Mouse (Mus musculus): Measurements from ENCODE around the gene Ucp2.

The Ucp2 gene

GRCm38 (mm10) chr7:100493117-100493483 is at the start of gene Ucp2:
Gene Ucp2, plus strand, starts transcription at chr7:100493337.
- in situ Hi-C loops (cut with MboI, MseI), result no loop called here

- in situ Hi-C loops (cut with MboI, MseI), result no loop called here
Measured at GRCm38 (mm10) chr7:100443728-100444127, 49.4 kb upstream of the Ucp2 start.

DNA sequence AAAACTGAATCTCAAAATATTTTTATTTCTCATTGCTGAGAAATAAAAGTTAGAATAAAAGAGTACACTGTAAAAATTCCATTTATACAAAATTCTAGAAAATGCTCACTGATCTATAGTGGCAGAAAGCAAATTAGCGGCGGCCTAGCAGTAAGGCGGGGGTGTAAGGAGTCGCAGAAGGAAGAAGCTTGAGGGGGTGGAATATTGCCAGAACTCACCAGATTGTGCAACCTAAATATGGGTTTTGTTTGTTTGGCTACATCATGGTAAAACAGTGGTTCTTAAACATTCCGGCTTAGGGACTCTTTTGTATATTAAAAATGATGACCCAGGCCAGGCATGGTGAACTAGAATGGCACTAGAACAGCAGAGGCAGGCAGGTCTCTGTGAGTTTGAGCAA is 46.9 kb upstream of the Ucp2 start:
- in situ Hi-C loops (cut with MboI, MseI), result no loop called here

DNA sequence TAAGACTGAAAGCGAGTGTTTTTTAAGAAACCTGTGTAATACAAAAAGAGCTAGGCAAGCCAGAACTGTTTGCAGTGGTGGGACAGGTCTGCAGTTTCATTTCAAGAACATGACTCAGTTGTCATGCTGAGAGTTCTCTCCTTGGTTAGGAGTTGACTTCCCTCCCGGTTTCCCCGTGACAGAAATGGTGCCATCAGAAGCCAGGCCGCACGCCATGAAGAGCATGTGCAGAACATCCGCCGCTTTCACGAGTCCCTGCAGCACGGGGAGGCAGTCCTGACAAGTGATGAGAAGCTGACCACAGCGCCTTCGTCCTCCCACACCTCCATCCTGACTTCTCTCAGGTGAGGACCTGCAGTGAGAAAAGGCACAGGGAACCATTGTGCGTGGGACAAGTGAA is 44.6 kb upstream of the Ucp2 start:
- in situ Hi-C loops (cut with MboI, MseI), result no loop called here

GRCm38 (mm10) chr7:100448985-100449384 is 44.2 kb upstream of the Ucp2 start:
- in situ Hi-C loops (cut with MboI, MseI), result no loop called here

- in situ Hi-C loops (cut with MboI, MseI), result loop anchor here (25.0 kb wide), 1 partner anchor 796 kb away; no protein-coding TSS in a partner anchor
Measured at GRCm38 (mm10) chr7:100458153-100458552, 35.0 kb upstream of the Ucp2 start.

GRCm38 (mm10) chr7:100459862-100460261 is 33.3 kb upstream of the Ucp2 start:
- in situ Hi-C loops (cut with MboI, MseI), result loop anchor here (25.0 kb wide), 1 partner anchor 798 kb away; no protein-coding TSS in a partner anchor

GRCm38 (mm10) chr7:100461621-100462151 is 31.5 kb upstream of the Ucp2 start:
- in situ Hi-C loops (cut with MboI, MseI), result loop anchor here (25.0 kb wide), 1 partner anchor 799 kb away; no protein-coding TSS in a partner anchor

- in situ Hi-C loops (cut with MboI, MseI), result loop anchor here (25.0 kb wide), 1 partner anchor 801 kb away; no protein-coding TSS in a partner anchor
Measured at GRCm38 (mm10) chr7:100463194-100463593, 29.9 kb upstream of the Ucp2 start.

- in situ Hi-C loops (cut with MboI, MseI), result loop anchor here (25.0 kb wide), 1 partner anchor 801 kb away; no protein-coding TSS in a partner anchor
Measured at GRCm38 (mm10) chr7:100463757-100464156, 29.4 kb upstream of the Ucp2 start.

DNA sequence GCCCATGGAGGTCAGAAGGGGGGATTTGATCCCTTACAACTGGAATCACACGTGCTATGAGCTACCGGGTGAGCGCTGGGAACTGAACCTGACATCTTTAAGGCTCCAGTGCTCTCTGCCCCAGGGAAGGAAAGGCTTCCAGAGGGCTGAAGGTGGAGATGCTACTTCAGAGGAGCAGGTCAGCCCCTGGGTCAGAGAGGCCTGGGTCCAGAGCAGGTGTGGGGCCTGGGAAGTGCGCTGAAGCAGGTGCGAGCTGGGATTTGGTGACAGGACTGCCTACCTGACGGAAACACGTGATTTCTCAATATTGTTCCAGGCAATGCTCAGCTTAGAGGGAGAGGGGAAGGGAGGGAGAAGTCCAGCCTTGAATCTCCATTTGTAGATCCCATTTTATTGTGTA is 28.9 kb upstream of the Ucp2 start:
- in situ Hi-C loops (cut with MboI, MseI), result loop anchor here (25.0 kb wide), 1 partner anchor 802 kb away; no protein-coding TSS in a partner anchor

GRCm38 (mm10) chr7:100465248-100465647 is 27.9 kb upstream of the Ucp2 start:
- in situ Hi-C loops (cut with MboI, MseI), result loop anchor here (25.0 kb wide), 1 partner anchor 803 kb away; no protein-coding TSS in a partner anchor

DNA sequence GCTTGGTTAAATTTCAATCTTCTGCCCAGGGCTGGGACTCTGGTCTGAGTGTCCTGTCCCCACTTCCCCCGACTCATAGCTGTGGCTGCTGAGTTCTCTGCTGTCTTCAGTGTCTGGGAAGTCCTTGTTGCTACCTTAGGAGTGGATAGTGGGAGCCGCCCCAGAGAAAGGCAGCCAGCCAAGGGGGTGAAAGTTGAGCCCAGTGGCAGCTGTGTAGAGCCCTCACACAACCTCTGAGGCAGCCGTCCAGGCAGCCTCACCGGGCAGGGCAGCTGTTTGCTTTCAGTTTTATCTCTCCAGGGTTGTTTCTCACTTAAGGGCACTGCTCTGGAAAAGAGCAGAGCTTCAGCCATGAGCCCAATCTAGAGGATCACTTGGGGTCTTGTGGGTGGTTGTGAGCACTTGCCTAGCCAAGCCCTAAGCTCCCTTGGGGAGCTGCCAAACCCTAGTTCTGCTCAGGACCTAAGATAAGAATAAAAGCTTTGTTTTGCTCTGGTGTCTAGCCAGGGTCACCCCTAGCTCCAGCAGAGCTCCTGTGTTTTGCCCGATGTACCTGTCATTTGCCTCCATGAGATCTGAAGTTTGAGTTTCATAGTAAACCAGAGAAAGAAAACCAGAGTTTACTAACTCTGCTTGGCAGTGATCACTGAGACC is 27.4 kb upstream of the Ucp2 start:
- in situ Hi-C loops (cut with MboI, MseI), result loop anchor here (25.0 kb wide), 1 partner anchor 803 kb away; no protein-coding TSS in a partner anchor

DNA sequence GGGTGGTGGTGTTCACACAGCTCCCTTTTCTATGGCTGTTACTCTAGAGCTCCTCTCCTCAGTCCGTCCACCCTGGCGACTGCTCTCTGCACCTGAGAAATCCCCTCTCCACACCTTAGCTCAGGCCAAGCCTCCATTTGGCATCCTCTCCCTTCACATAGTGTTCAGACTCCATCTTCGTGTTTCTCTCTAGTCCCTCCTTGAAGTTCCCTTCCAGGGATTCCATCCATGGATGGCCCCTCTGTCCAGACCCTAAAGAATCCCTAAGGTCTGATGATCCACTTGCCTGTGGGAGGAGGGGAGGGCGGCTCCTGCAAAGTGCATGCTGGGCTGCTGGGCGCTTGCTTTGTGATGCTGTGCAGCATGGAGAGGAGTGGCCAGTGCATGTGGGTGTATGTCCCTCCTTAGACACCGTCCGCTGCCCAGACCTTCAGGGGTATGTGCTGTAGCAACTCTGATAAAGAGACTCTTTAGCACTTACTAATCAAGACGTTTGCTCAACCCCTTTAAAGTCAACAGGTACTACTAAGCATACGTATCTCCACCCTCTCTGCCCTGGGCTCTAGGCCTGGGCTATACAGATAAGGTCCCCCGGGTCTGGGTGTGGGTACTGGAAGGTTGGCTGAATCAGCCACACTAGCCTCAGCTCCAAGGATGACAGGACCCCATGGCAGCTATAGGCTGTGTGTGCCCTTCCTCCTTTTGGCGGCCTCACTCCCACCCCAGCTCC is 26.2 kb upstream of the Ucp2 start:
- in situ Hi-C loops (cut with MboI, MseI), result loop anchor here (25.0 kb wide), 1 partner anchor 805 kb away; no protein-coding TSS in a partner anchor

DNA sequence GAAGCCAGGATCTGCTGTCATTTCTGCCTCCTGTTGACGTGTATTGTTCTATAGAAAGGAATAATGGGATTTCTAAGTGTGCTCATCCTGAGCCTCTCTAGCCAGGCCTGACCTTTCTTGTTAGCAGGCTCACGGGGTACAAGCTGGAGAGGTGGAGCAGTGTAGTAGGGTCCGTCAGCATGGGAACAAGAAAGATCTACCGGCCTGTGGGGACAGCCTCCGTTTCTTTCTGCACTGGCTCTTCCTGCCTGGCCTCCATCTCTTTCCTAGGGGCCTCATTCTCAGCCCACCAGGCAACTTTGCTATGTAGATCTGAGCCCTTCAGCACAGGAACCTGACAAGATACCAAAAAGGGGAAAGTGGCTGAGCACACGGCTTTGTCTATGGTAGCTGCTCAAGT is 24.4 kb upstream of the Ucp2 start:
- in situ Hi-C loops (cut with MboI, MseI), result loop anchor here (25.0 kb wide), 1 partner anchor 806 kb away; no protein-coding TSS in a partner anchor

- in situ Hi-C loops (cut with MboI, MseI), result loop anchor here (25.0 kb wide), 1 partner anchor 807 kb away; no protein-coding TSS in a partner anchor
Measured at GRCm38 (mm10) chr7:100469502-100469901, 23.6 kb upstream of the Ucp2 start.

DNA sequence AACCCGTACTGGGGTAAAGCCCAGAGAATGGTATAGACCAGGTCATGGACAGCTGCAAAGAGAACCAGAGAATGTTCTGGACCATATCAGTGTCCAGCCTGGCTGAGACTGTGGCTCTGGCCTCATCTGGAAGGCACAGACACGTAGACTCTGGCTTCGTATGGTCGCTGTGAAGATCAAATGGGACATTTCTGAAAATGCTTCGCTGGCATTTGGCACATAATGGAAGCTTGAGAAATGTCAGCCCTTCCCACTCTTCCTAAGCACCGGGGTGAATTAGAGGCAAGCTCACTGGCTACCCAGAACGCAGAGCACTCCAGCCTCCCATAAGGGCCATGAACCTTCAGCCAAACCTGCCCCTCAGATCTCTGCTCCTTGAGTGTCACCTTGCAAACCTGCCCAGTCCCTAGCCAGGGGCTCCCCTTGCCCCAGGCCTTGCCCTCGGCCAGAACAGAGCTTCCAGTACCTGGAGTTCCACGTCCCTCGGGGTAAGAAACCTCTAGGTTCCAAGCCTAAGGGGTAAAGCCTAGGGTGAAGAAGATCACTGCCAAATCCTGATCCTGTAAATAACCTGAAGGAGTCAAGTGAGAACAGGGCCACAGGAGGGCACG is 22.2 kb upstream of the Ucp2 start:
- in situ Hi-C loops (cut with MboI, MseI), result loop anchor here (25.0 kb wide), 1 partner anchor 809 kb away; no protein-coding TSS in a partner anchor

DNA sequence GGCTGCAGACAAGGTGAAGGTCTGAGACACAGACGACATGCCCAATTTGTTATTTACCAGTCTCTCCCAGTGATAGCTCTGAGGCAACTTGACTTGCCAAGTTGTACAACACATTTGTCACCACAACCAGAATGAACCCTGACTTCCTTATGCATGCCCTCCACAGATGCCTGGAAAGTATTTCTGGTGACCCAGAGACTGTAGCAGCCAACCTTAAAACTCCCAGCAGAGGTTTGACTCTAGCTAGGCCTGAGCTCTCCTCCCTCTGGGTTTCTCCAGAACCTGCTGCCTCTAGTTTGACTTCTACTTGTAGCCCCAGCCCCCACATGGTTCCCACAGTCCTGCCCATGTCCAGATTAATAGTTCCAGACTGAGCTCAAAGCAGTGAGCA is 21.7 kb upstream of the Ucp2 start:
- in situ Hi-C loops (cut with MboI, MseI), result loop anchor here (25.0 kb wide), 1 partner anchor 809 kb away; no protein-coding TSS in a partner anchor

GRCm38 (mm10) chr7:100472777-100473176 is 20.4 kb upstream of the Ucp2 start, which contains the start of gene Ucp3:
Gene Ucp3, plus strand, starts transcription at chr7:100472990.
- in situ Hi-C loops (cut with MboI, MseI), result loop anchor here (25.0 kb wide), 1 partner anchor 810 kb away; no protein-coding TSS in a partner anchor

GRCm38 (mm10) chr7:100473846-100474454 is 19.2 kb upstream of the Ucp2 start:
- in situ Hi-C loops (cut with MboI, MseI), result loop anchor here (25.0 kb wide), 1 partner anchor 812 kb away; no protein-coding TSS in a partner anchor

DNA sequence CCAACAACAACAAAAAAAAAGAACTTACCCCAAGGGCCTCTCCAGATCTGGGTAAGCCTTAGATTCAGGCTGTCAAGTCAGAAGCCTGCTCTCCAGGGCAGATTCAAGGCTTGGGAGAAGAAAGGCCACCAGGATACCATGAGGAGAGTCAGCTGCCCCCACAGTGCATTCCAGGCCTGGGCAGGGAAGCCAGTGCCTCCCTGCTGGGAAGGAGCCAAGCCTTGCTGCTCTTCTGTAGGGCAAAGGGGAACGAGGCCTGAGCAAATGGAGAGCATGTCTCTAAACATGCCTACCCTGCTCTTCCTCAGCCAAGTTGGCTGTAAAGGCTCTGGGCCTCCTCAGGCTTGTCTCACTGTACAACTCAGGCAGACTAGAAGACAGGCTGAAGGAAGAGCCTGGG is 18.5 kb upstream of the Ucp2 start:
- in situ Hi-C loops (cut with MboI, MseI), result loop anchor here (25.0 kb wide), 1 partner anchor 812 kb away; no protein-coding TSS in a partner anchor
